10 mouse cellular contexts compared by ENCODE assay signal in the genomic region with DNA sequence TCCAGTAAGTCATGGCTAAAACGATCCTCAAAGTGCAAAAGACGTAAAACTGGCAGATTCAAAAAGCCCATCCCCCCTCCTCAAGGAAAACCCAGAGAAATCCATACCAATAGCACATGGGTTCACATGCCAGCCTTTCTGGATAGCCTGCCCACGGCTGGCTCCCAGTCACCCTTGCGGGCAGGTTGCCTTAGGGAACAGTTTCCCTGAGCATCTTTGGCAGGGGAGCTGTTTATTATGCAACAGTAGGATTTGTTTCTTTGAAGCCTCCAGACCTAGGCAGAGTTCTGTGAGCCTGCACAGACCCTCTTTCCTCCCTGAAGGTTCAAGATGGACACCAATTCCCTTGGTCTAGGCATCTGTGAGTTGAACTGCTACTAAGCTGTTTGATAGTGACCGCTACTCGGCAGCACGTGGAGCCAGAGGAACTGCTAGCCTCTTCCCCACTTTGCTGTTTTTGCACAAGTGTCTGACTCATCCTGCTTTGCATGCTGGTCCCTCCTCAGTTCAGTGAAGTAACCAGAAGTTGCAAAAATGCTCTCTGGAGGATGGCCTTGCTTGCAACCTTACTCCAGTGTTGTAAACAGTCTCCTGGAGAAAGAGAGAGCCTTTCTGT. TPM values are rescaled to one million over a fixed set of nuclear protein-coding genes. Genes with fewer than 3 reads are reported as not detected.
DNase-seq lines count a peak whose midpoint lies in the region; ATAC-seq and TF ChIP-seq lines count a peak whose summit lies in the region.
"Had no signal": no experiment of that assay in that cellular context is flagged by ENCODE, and none has a peak within 500 bp of the region (broad histone marks: within the 10 kb centered on the region; RNA-seq: fewer than 3 reads in every experiment).

No protein-coding gene starts in this region.

- DNase-seq in kidney, adult 2 months: no peak
- DNase-seq in kidney, postnatal 14 days: no peak
- DNase-seq in spleen, postnatal 36 days (ENCODE audit: low spot score in 2 of 2): peak; percentile 56 to 62
- DNase-seq in spleen, postnatal 4 days (ENCODE audit: low spot score in 2 of 2): no peak
- no peak for DNase-seq in embryo, embryonic 10 days (ENCODE audit: low spot score)

- H3K9ac ChIP-seq in neural tube, embryonic 15.5 days (replicated peaks): no peak overlapping the region
- H3K9ac ChIP-seq: limb, embryonic 13.5 days had no signal

- no peak for TF ChIP-seq CTCF in kidney, adult 2 months (conservative IDR thresholded peaks at IDR 0.05; ENCODE audit: insufficient read depth, insufficient read length, low read depth, low read length)

- H3K4me1 ChIP-seq in kidney, adult 2 months (ENCODE audit: control insufficient read depth, insufficient read depth, low read length): peaks cover 53% of the 10 kb centered on the region
- H3K4me1 ChIP-seq in brown adipose tissue, adult 24 weeks (ENCODE audit: control insufficient read depth, insufficient read depth, insufficient read length, low read length): peaks cover 49% of the 10 kb centered on the region
- H3K4me1 ChIP-seq in neural tube, embryonic 15.5 days: peaks cover 7% of the 10 kb centered on the region

- no peak overlapping the region for H3K4me3 ChIP-seq in kidney, adult 2 months (ENCODE audit: insufficient read depth, low read depth, low read length)
- H3K4me3 ChIP-seq in brown adipose tissue, adult 24 weeks (ENCODE audit: insufficient read depth, low read depth, low read length): no peak overlapping the region
- H3K4me3 ChIP-seq in neural tube, embryonic 15.5 days (replicated peaks): no peak overlapping the region
- H3K4me3 ChIP-seq: limb, embryonic 13.5 days had no signal

- H3K36me3 ChIP-seq in kidney, adult 2 months (ENCODE audit: control insufficient read depth, insufficient read depth, low read length): no peaks in the 10 kb centered on the region; the same call in 1 of the 2 replicates
- H3K36me3 ChIP-seq in neural tube, embryonic 15.5 days: peaks cover 20% of the 10 kb centered on the region; the same call in 1 of the 2 replicates

- 47% methylated on average over 7 of the region's 7 CpGs for WGBS in kidney, adult 2 months
- 83% methylated on average over 7 of the region's 7 CpGs for WGBS in neural tube, embryonic 15.5 days

- no peak for ATAC-seq in neural tube, embryonic 15.5 days (ENCODE audit: low FRiP score)
- no peak for ATAC-seq in megakaryocyte-erythroid progenitor cell, adult 5-6 weeks (replicated peaks; ENCODE audit: low FRiP score, low TSS enrichment, poor library complexity, severe bottlenecking)
- ATAC-seq: hindbrain, embryonic 16.5 days had no signal

- peak overlapping the region; percentile 77 for H3K27ac ChIP-seq in kidney, adult 2 months (ENCODE audit: insufficient read depth, low read depth, low read length)
- H3K27ac ChIP-seq in brown adipose tissue, adult 24 weeks (replicated peaks; ENCODE audit: low read depth, low read length): peak overlapping the region; percentile 86
- H3K27ac ChIP-seq in neural tube, embryonic 15.5 days (replicated peaks): no peak overlapping the region
- H3K27ac ChIP-seq: limb, embryonic 13.5 days had no signal

- H3K9me3 ChIP-seq in neural tube, embryonic 15.5 days (replicated peaks): no peaks in the 10 kb centered on the region
- H3K9me3 ChIP-seq: limb, embryonic 13.5 days had no signal

- H3K27me3 ChIP-seq in kidney, adult 2 months (replicated peaks; ENCODE audit: control insufficient read depth, insufficient read depth, low read length): no peaks in the 10 kb centered on the region
- no peaks in the 10 kb centered on the region for H3K27me3 ChIP-seq in neural tube, embryonic 15.5 days (replicated peaks)
- H3K27me3 ChIP-seq: limb, embryonic 13.5 days had no signal

- no peak for TF ChIP-seq POLR2A in kidney, adult 2 months (IDR thresholded peaks at IDR 0.05; ENCODE audit: low read depth, low read length)

- no peak overlapping the region for H3K4me2 ChIP-seq in neural tube, embryonic 15.5 days
- H3K4me2 ChIP-seq: limb, embryonic 13.5 days had no signal

RNA-seq across cellular contexts. Expression of gene Tmem120a, which starts 33.5 kb away (rescaled TPM):
- polyA plus RNA-seq in kidney, adult 2 months (2012; rRNA removed): 91.3 and 96.7 TPM in 2 replicates
- 131 and 304 TPM in 2 replicates for polyA plus RNA-seq in brown adipose tissue, adult 24 weeks (2012; ENCODE audit: insufficient read depth, insufficient read length, missing spikeins)
- 73.6 and 88.2 TPM in 2 replicates for polyA plus RNA-seq in neural tube, embryonic 15.5 days (2015; fragmentation: Nextera tagmentation; extraction: Ambion mirVana)
- 11.2 and 14.3 TPM in 2 replicates for total RNA-seq in megakaryocyte-erythroid progenitor cell, adult 5-6 weeks (2014; fragmentation: Nextera tagmentation)
- 12.1 and 15.7 TPM in 2 replicates for total RNA-seq in megakaryocyte-erythroid progenitor cell, adult 5-6 weeks (2017)

RNA-seq across cellular contexts. Expression of gene Por, which starts 40.9 kb away (rescaled TPM):
- polyA plus RNA-seq in kidney, adult 2 months (2012; rRNA removed): 361 and 405 TPM in 2 replicates
- polyA plus RNA-seq in brown adipose tissue, adult 24 weeks (2012; ENCODE audit: insufficient read depth, insufficient read length, missing spikeins): 138 and 156 TPM in 2 replicates
- polyA plus RNA-seq in neural tube, embryonic 15.5 days (2015; fragmentation: Nextera tagmentation; extraction: Ambion mirVana): 91.6 and 92.1 TPM in 2 replicates
- total RNA-seq in megakaryocyte-erythroid progenitor cell, adult 5-6 weeks (2014; fragmentation: Nextera tagmentation): 49.6 and 57.4 TPM in 2 replicates
- 58.7 and 73.2 TPM in 2 replicates for total RNA-seq in megakaryocyte-erythroid progenitor cell, adult 5-6 weeks (2017)

Comparison
In these comparisons a context has a peak if more than half of its experiments do, and no peak if none do; other contexts are left out.
1. DNase-seq: peak in spleen, postnatal 36 days (2 of 2); none in kidney, adult 2 months (single experiment), kidney, postnatal 14 days (single experiment), spleen, postnatal 4 days (0 of 2) and embryo, embryonic 10 days (single experiment).